Mouse (Mus musculus): Measurements from ENCODE around the gene Cxcr5. TPM values are rescaled to one million over a fixed set of nuclear protein-coding genes. Genes with fewer than 3 reads are reported as not detected.

Gene Cxcr5
- polyA plus RNA-seq, 1 experiment = not detected

DNA sequence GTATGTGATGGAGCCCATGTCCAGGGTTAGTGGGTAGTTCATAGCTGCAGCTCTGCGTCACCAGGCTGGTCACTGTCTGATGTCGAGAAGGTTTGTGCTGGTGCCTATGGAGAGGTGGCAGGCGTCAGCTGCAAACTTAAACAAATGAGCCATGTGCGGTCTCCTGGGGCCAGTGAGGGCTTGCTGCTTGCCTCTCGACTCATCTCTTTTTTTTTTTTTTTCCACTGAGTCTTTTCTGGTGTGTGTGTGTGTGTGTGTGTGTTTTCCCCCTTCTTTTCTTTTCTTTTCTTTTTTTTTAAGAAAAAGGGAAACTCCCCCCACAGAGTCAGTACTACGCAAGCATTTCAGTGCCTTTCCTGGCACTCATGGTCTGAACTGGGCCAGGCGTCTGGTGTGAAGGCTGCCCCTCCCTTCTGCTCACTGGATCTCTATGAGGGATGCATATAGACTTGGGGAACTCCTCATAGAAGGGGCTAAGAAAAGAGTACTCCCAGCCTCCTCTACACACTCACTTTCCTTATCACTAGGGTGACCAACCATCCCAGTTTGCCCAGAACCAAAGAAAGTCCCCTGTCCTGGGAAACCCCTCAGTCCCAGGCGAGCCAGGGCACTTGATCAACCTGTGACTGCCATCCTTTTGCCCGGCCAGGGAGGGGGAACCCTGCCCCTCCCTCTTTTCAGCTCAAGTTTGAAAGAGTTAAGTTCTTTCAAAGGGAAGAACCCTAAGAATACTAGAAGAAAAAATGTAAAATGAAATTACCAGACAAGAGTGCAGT lies 35.2 kb downstream of the Cxcr5 start:
- H3K9me3 ChIP-seq (replicated peaks; ENCODE audit: control insufficient read depth, insufficient read depth, low read length, poor library complexity, severe bottlenecking) = no peaks in the 10 kb centered on the region

GRCm38 (mm10) chr9:44525589-44525988 lies 36.1 kb downstream of the Cxcr5 start:
- no peak overlapping the region for H3K27ac ChIP-seq (ENCODE audit: insufficient read depth, low read length)
- no peaks in the 10 kb centered on the region for H3K4me1 ChIP-seq (ENCODE audit: control insufficient read depth, insufficient read depth, low read length)
- H3K4me3 ChIP-seq (ENCODE audit: low read depth, low read length) = no peak overlapping the region
- TF ChIP-seq POLR2A (IDR thresholded peaks at IDR 0.05; ENCODE audit: insufficient read depth, low read length) (no peak), EP300 (IDR thresholded peaks at IDR 0.05; ENCODE audit: insufficient read depth, low read depth, low read length) (no peak), CTCF (IDR thresholded peaks at IDR 0.05; ENCODE audit: low read depth, low read length) (no peak)
- no peaks in the 10 kb centered on the region for H3K27me3 ChIP-seq (ENCODE audit: control insufficient read depth, insufficient read depth, low read length, poor library complexity, severe bottlenecking)
- H3K36me3 ChIP-seq (ENCODE audit: control insufficient read depth, insufficient read depth, low read length, poor library complexity, severe bottlenecking) = no peaks in the 10 kb centered on the region
- no peak overlapping the region for H3K9ac ChIP-seq (ENCODE audit: low read depth, poor library complexity, severe bottlenecking)
- no peaks in the 10 kb centered on the region for H3K9me3 ChIP-seq (replicated peaks; ENCODE audit: control insufficient read depth, insufficient read depth, low read length, poor library complexity, severe bottlenecking)

More for the DNA sequence above, 35.2 kb downstream of the Cxcr5 start:
- TF ChIP-seq CTCF (IDR thresholded peaks at IDR 0.05; ENCODE audit: low read depth, low read length) = no peak
- TF ChIP-seq EP300 (IDR thresholded peaks at IDR 0.05; ENCODE audit: insufficient read depth, low read depth, low read length) = no peak
- no peak for TF ChIP-seq POLR2A (IDR thresholded peaks at IDR 0.05; ENCODE audit: insufficient read depth, low read length)
- Histone ChIP-seq H3K9ac (ENCODE audit: low read depth, poor library complexity, severe bottlenecking) (no peak overlapping the region), H3K4me1 (ENCODE audit: control insufficient read depth, insufficient read depth, low read length) (no peaks in the 10 kb centered on the region), H3K27me3 (ENCODE audit: control insufficient read depth, insufficient read depth, low read length, poor library complexity, severe bottlenecking) (no peaks in the 10 kb centered on the region), H3K4me3 (ENCODE audit: low read depth, low read length) (no peak overlapping the region), H3K36me3 (ENCODE audit: control insufficient read depth, insufficient read depth, low read length, poor library complexity, severe bottlenecking) (no peaks in the 10 kb centered on the region), H3K27ac (ENCODE audit: insufficient read depth, low read length) (no peak overlapping the region)

DNA sequence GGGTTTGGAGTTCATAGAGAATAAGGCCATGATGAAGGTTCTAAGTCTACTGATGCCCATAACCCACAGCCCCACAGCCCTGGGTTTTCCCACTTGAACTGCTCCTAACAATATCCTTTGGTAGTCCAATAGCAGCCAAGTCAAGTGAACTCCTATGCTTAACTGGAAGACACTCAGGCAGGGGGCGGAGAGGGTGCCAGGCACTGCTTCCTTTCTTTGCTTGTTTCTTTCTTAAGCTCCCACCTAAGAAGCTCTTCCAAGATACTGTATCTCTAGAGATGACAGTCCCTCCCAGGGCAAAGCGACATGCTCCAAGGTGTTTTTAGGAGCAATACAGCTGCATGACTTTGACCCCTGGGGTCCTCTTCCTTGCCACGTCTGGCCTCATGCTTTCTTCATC lies 36.7 kb downstream of the Cxcr5 start:
- H3K4me3 ChIP-seq (ENCODE audit: low read depth, low read length) = no peak overlapping the region
- H3K9ac ChIP-seq (ENCODE audit: low read depth, poor library complexity, severe bottlenecking) = no peak overlapping the region
- no peaks in the 10 kb centered on the region for H3K36me3 ChIP-seq (ENCODE audit: control insufficient read depth, insufficient read depth, low read length, poor library complexity, severe bottlenecking)
- H3K27me3 ChIP-seq (ENCODE audit: control insufficient read depth, insufficient read depth, low read length, poor library complexity, severe bottlenecking) = no peaks in the 10 kb centered on the region
- H3K9me3 ChIP-seq (replicated peaks; ENCODE audit: control insufficient read depth, insufficient read depth, low read length, poor library complexity, severe bottlenecking) = no peaks in the 10 kb centered on the region
- TF ChIP-seq POLR2A (IDR thresholded peaks at IDR 0.05; ENCODE audit: insufficient read depth, low read length) = no peak
- no peak for TF ChIP-seq CTCF (IDR thresholded peaks at IDR 0.05; ENCODE audit: low read depth, low read length)
- no peaks in the 10 kb centered on the region for H3K4me1 ChIP-seq (ENCODE audit: control insufficient read depth, insufficient read depth, low read length)
- no peak overlapping the region for H3K27ac ChIP-seq (ENCODE audit: insufficient read depth, low read length)

DNA sequence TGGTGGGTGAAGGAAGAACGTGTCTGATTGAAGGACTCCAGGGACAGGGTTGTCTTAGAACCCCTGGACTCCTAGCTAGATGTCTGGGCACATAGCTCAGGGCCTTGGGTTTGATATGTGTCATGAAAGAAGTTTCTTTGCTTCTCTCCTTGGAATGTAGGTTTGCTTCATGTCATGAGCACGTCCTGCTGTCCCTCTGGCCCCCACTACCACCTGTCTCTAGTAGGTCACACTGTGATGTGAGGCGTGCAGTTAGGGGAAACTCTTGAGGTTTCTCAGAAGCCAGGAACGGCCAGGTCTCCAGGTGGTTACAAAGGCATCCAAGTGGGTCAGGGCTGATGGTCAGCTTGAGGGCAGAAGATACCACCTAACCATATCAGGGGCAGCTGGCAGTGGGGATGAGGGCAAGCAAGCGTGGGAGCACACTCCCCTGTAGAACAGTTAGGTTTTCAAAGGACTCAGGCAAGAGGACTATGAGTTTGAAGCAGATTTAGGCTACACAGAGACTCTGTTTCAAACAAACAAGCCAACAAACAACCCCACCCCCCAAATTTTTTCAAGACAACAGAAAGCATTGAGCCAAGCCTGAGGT lies 37.3 kb downstream of the Cxcr5 start:
- H3K9ac ChIP-seq (ENCODE audit: low read depth, poor library complexity, severe bottlenecking) = no peak overlapping the region
- no peaks in the 10 kb centered on the region for H3K4me1 ChIP-seq (ENCODE audit: control insufficient read depth, insufficient read depth, low read length)
- no peak overlapping the region for H3K4me3 ChIP-seq (ENCODE audit: low read depth, low read length)
- no peak for TF ChIP-seq CTCF (IDR thresholded peaks at IDR 0.05; ENCODE audit: low read depth, low read length)
- no peak for TF ChIP-seq POLR2A (IDR thresholded peaks at IDR 0.05; ENCODE audit: insufficient read depth, low read length)
- no peak for TF ChIP-seq EP300 (IDR thresholded peaks at IDR 0.05; ENCODE audit: insufficient read depth, low read depth, low read length)
- no peaks in the 10 kb centered on the region for H3K9me3 ChIP-seq (replicated peaks; ENCODE audit: control insufficient read depth, insufficient read depth, low read length, poor library complexity, severe bottlenecking)
- no peak overlapping the region for H3K27ac ChIP-seq (ENCODE audit: insufficient read depth, low read length)
- H3K27me3 ChIP-seq (ENCODE audit: control insufficient read depth, insufficient read depth, low read length, poor library complexity, severe bottlenecking) = no peaks in the 10 kb centered on the region
- no peaks in the 10 kb centered on the region for H3K36me3 ChIP-seq (ENCODE audit: control insufficient read depth, insufficient read depth, low read length, poor library complexity, severe bottlenecking)

DNA sequence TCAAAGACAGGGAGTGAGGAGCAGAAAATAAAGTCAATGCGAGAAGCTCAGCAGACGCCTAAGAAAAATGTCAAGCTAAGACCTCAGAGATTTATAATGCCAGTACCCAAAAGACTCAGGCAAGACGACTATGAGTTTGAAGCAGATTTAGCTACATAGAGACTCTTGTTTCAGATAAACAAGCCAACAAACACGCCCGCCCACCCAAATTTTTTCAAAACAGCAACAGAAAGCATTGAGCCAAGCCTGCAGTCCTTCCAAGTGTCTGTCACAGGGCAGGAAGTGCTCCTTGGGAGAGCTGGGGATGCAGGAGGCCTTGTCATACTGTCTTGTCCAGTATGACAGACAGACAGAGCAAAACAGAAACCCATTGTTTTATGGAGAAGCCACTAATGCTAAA lies 38.0 kb downstream of the Cxcr5 start:
- TF ChIP-seq POLR2A (IDR thresholded peaks at IDR 0.05; ENCODE audit: insufficient read depth, low read length) (no peak), EP300 (IDR thresholded peaks at IDR 0.05; ENCODE audit: insufficient read depth, low read depth, low read length) (no peak), CTCF (IDR thresholded peaks at IDR 0.05; ENCODE audit: low read depth, low read length) (no peak)
- Histone ChIP-seq H3K9ac (ENCODE audit: low read depth, poor library complexity, severe bottlenecking) (no peak overlapping the region), H3K4me1 (ENCODE audit: control insufficient read depth, insufficient read depth, low read length) (no peaks in the 10 kb centered on the region), H3K27ac (ENCODE audit: insufficient read depth, low read length) (no peak overlapping the region), H3K9me3 (replicated peaks; ENCODE audit: control insufficient read depth, insufficient read depth, low read length, poor library complexity, severe bottlenecking) (no peaks in the 10 kb centered on the region), H3K4me3 (ENCODE audit: low read depth, low read length) (no peak overlapping the region), H3K27me3 (ENCODE audit: control insufficient read depth, insufficient read depth, low read length, poor library complexity, severe bottlenecking) (no peaks in the 10 kb centered on the region), H3K36me3 (ENCODE audit: control insufficient read depth, insufficient read depth, low read length, poor library complexity, severe bottlenecking) (no peaks in the 10 kb centered on the region)

GRCm38 (mm10) chr9:44521927-44522326 lies 39.8 kb downstream of the Cxcr5 start:
- no peaks in the 10 kb centered on the region for H3K4me1 ChIP-seq (ENCODE audit: control insufficient read depth, insufficient read depth, low read length)
- no peak for TF ChIP-seq POLR2A (IDR thresholded peaks at IDR 0.05; ENCODE audit: insufficient read depth, low read length)
- no peak for TF ChIP-seq EP300 (IDR thresholded peaks at IDR 0.05; ENCODE audit: insufficient read depth, low read depth, low read length)
- no peak for TF ChIP-seq CTCF (IDR thresholded peaks at IDR 0.05; ENCODE audit: low read depth, low read length)
- H3K9ac ChIP-seq (ENCODE audit: low read depth, poor library complexity, severe bottlenecking) = no peak overlapping the region
- H3K4me3 ChIP-seq (ENCODE audit: low read depth, low read length) = no peak overlapping the region
- H3K36me3 ChIP-seq (ENCODE audit: control insufficient read depth, insufficient read depth, low read length, poor library complexity, severe bottlenecking) = no peaks in the 10 kb centered on the region
- H3K9me3 ChIP-seq (replicated peaks; ENCODE audit: control insufficient read depth, insufficient read depth, low read length, poor library complexity, severe bottlenecking) = no peaks in the 10 kb centered on the region
- no peak overlapping the region for H3K27ac ChIP-seq (ENCODE audit: insufficient read depth, low read length)
- H3K27me3 ChIP-seq (ENCODE audit: control insufficient read depth, insufficient read depth, low read length, poor library complexity, severe bottlenecking) = no peaks in the 10 kb centered on the region
